Mouse (Mus musculus): ENCODE measurements around the gene Pid1. TPM values are rescaled to one million over a fixed set of nuclear protein-coding genes. Genes with fewer than 3 reads are reported as not detected.

Gene Pid1
- polyA plus RNA-seq, 1 experiment from 2014 or later = 107 TPM

DNA sequence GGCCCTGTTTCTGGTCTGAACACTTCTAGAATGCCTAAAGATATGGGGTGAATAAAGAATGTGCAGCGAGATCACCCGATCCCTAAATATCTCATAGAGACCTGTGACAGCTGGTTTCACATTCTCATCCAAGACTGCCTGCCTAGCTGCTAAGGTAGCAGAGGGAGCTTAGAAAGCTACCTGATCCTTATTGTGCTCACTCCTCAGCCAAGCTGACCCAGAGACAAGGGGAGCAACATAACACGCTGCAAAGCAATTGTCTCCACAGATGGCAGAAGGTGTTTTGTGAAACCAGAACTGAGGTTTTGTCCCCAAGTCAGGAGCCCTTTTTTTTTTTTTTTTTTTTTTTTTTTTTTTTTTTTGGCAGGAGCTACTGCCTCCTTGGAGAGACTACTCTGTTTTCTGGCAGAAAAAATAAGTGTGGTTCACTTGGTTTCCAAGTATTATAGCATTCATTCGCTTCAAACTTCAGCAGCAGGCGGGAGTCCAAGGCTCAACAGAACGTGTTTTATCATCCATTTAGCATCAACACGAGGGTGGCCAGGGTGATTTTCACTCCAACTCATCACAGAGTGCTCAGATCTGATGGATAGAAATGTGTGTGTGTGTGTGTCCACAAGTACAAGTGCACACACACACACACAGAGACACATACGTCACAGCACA lies 22.6 kb upstream of the Pid1 start:
- WGBS = 86% methylated on average over 8 of the region's 8 CpGs
- H3K9me3 ChIP-seq = no peaks in the 10 kb centered on the region
- H3K27me3 ChIP-seq (replicated peaks) = no peaks in the 10 kb centered on the region
- no peak overlapping the region for H3K27ac ChIP-seq
- ATAC-seq (ENCODE audit: low FRiP score, low read depth) = no peak
- no peak overlapping the region for H3K4me2 ChIP-seq (replicated peaks)
- peaks cover 11% of the 10 kb centered on the region for H3K36me3 ChIP-seq
- no peak overlapping the region for H3K9ac ChIP-seq
- no peak overlapping the region for H3K4me3 ChIP-seq
- H3K4me1 ChIP-seq = no peaks in the 10 kb centered on the region

DNA sequence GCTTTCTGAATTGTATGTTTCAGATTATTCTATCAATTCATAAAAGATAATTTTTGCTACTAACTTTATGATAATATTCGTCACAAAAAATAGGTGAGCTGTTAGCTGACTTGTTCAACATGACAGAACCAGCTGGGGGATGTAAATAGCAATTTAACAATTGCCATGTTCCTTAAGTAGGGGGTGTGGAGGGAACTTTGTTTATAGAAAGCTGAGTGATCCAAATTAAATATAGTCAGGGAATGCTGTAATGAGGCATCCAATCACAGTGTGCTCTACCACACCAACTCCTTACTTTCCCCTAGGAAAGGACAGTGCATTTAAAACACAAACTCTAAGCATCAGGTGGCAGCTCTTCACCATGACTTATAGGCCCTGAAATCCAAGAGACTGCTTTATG lies 18.7 kb upstream of the Pid1 start:
- Histone ChIP-seq H3K27me3 (replicated peaks) (no peaks in the 10 kb centered on the region), H3K9me3 (no peaks in the 10 kb centered on the region), H3K4me2 (replicated peaks) (no peak overlapping the region), H3K9ac (no peak overlapping the region), H3K4me3 (no peak overlapping the region), H3K36me3 (peaks cover 17% of the 10 kb centered on the region), H3K4me1 (no peaks in the 10 kb centered on the region), H3K27ac (no peak overlapping the region)
- no peak for ATAC-seq (ENCODE audit: low FRiP score, low read depth)
- 88% methylated on average over 1 of the region's 1 CpGs for WGBS

DNA sequence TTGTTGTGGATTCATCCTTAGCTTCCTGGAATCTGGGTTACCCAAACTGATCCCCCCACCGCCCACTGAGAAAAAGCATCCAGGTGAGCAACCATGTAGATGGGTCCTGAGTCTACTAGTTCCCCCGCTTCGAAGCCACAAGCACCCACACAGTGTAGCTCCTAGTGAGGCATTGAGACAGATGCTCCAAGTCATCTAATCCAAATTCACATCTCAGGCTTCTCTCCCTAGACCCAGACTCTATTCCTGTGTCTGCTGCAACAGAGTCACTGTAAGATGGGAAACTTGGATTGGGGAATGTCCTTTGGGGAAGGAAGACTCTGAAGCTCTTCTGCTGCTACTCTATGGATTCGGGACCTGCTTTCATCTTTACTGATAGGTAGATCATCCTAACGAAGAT lies 18.1 kb upstream of the Pid1 start:
- no peak overlapping the region for H3K27ac ChIP-seq
- peaks cover 17% of the 10 kb centered on the region for H3K36me3 ChIP-seq
- no peak overlapping the region for H3K4me3 ChIP-seq
- no peaks in the 10 kb centered on the region for H3K9me3 ChIP-seq
- 92% methylated on average over 5 of the region's 5 CpGs for WGBS
- H3K4me2 ChIP-seq (replicated peaks) = no peak overlapping the region
- no peak for ATAC-seq (ENCODE audit: low FRiP score, low read depth)
- no peaks in the 10 kb centered on the region for H3K4me1 ChIP-seq
- H3K27me3 ChIP-seq (replicated peaks) = no peaks in the 10 kb centered on the region
- H3K9ac ChIP-seq = no peak overlapping the region

DNA sequence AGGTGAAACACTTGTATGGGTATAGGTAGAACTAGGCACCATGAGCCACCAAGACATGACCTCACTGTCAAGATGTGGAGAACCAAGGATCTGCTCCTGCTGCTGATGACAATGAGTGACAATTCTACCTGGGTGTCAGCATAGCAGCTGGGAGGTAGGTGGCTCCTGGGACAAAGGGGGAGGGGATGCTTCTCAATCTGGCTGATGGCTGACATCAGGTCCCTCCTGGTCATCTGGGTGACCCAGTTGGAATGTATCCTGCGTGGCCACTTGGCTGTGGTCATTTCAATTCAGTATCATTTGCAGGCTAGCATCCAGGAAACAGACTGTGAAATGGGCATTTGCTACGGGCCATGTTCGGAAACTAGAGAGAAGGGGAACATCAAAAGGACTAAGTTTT lies 16.9 kb upstream of the Pid1 start:
- Histone ChIP-seq H3K36me3 (peaks cover 17% of the 10 kb centered on the region), H3K27ac (no peak overlapping the region), H3K9me3 (no peaks in the 10 kb centered on the region), H3K27me3 (replicated peaks) (no peaks in the 10 kb centered on the region), H3K9ac (no peak overlapping the region), H3K4me2 (replicated peaks) (no peak overlapping the region), H3K4me1 (no peaks in the 10 kb centered on the region), H3K4me3 (no peak overlapping the region)
- WGBS = 81% methylated on average over 3 of the region's 3 CpGs
- no peak for ATAC-seq (ENCODE audit: low FRiP score, low read depth)

DNA sequence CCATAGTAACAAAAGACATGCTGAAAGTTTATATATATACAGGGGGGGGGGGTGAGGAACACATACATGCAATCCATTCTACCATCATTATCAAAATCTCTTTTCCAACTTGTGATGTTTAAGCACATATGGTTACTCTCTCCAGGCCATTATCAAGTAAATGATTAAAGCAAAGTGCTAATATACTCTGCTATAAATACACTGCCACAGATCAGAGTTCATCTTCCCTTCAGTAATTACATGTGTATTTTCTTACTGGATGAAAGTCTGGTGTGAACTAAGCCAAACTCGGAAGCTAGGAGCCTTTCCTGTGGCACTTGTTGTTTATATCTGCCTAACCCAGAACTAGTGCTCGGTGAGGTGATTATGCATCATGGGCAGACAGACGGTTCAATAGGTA lies 3.8 kb upstream of the Pid1 start:
- no peak overlapping the region for H3K4me3 ChIP-seq
- no peak overlapping the region for H3K4me2 ChIP-seq (replicated peaks)
- H3K36me3 ChIP-seq = no peaks in the 10 kb centered on the region
- H3K4me1 ChIP-seq = no peaks in the 10 kb centered on the region
- H3K27ac ChIP-seq = no peak overlapping the region
- no peak for ATAC-seq (ENCODE audit: low FRiP score, low read depth)
- 81% methylated on average over 3 of the region's 3 CpGs for WGBS
- no peaks in the 10 kb centered on the region for H3K9me3 ChIP-seq
- H3K9ac ChIP-seq = no peak overlapping the region
- H3K27me3 ChIP-seq (replicated peaks) = no peaks in the 10 kb centered on the region

DNA sequence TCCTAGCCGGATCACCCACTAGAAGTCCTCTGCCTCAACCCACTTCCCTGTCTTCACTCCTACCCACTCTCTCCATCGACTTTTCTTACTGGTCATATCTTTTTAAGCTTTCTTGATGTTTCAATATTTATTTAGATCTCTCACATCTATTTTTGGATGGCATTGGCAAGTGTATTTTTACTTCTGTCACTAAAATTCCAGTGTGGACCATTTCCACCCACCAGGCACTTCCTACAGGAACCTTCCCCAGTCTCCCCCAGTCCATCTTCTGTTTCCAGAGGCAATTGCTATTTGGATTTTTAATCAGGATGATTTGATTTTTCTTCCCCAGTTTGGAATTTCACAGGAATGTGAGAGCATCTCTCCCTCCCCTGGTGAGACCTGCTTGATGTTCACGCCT lies 2.6 kb upstream of the Pid1 start:
- H3K36me3 ChIP-seq = no peaks in the 10 kb centered on the region
- no peaks in the 10 kb centered on the region for H3K9me3 ChIP-seq
- H3K27me3 ChIP-seq (replicated peaks) = no peaks in the 10 kb centered on the region
- H3K4me2 ChIP-seq (replicated peaks) = no peak overlapping the region
- no peak overlapping the region for H3K27ac ChIP-seq
- no peaks in the 10 kb centered on the region for H3K4me1 ChIP-seq
- no peak overlapping the region for H3K9ac ChIP-seq
- no peak for ATAC-seq (ENCODE audit: low FRiP score, low read depth)
- H3K4me3 ChIP-seq = no peak overlapping the region
- 81% methylated on average over 3 of the region's 3 CpGs for WGBS

DNA sequence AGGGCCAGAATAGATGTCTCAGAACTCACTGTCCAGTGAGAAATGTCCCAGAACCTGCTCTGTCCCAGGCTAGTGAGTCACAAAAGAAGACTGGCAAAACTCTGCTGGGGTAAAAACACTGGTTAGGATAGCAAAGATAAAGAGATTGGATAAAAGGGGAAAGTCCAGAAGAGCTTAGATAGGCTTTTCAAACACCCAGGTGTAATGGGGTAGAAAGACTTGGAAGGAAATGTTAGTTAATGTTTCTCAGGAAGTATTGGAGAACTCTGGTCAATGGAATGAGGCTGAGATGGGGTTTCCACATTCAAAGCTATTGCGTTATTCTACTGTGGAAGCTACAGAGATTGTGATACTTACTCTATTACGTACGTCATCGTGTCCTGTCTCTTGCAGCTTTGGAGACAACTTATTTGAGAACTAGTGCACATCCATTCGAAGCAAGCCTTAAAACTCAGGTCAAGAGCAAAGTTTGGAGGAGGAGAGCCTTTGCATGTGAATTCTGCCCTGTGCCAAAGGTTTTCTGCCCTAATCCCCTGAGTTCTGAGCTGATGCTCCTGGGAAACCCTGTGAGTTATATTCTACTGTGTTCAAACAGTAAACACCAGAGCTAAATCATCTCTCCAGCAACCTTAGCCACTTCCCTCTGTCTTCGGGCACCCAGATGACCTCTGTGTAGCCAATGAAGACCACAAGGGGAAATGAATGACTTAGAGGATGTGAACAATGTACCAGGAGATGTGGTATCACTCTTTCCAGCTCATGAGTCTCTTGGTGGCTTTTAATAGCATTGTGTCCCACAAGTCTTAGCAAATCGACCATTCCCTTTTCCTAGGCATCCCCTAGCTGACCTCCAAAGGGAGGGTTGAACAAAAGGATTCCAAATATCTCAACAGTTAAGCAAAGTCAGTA lies 1.0 kb downstream of the Pid1 start:
- 88% methylated on average over 7 of the region's 7 CpGs for WGBS
- Histone ChIP-seq H3K27me3 (replicated peaks) (no peaks in the 10 kb centered on the region), H3K9ac (no peak overlapping the region), H3K9me3 (no peaks in the 10 kb centered on the region), H3K4me2 (replicated peaks) (no peak overlapping the region), H3K27ac (no peak overlapping the region), H3K36me3 (no peaks in the 10 kb centered on the region), H3K4me3 (no peak overlapping the region), H3K4me1 (no peaks in the 10 kb centered on the region)
- no peak for ATAC-seq (ENCODE audit: low FRiP score, low read depth)

DNA sequence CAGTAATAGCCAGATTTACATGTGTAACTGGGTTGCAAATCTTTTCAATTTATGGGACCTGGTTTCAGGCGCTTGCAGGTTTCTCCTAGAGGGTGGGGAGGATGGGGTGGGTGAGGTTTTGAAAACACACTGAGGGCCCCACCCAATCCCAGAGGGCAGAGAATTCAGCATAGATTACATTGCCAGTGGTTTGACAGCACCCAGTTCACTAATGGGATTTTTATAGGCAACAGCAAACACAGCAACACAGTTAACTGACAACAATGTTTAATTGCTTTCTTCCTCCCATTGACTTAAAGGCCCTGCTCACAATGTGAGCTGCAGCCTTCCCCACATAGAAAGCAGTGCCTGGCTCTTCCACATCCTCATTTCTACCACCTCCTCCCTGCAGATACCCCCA lies 1.8 kb downstream of the Pid1 start:
- Histone ChIP-seq H3K36me3 (no peaks in the 10 kb centered on the region), H3K9ac (no peak overlapping the region)
- WGBS = 70% methylated on average over 1 of the region's 1 CpGs

DNA sequence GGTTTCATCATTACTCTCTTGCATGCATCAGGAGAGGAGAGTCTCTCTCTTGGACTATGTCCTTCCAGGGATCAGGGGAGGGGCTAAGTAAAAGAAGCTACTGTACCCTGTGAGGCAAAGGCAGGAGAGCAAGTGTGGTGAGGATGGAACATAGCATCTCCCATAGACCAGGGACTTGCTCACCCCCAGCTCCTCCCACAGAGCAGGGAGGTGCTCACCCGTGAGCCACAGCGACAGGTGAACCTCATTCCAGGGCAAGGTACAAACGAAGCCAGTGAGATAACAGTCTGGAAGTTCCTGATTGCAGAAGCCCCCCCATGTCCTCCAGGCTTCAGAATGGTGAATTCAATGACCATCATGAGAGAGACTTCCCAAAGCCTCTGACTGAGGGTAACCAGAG lies 2.6 kb downstream of the Pid1 start:
- ATAC-seq (ENCODE audit: low FRiP score, low read depth) = no peak
- Histone ChIP-seq H3K9ac (no peak overlapping the region), H3K36me3 (no peaks in the 10 kb centered on the region), H3K27me3 (replicated peaks) (no peaks in the 10 kb centered on the region), H3K4me1 (no peaks in the 10 kb centered on the region), H3K4me2 (replicated peaks) (no peak overlapping the region), H3K27ac (no peak overlapping the region), H3K4me3 (no peak overlapping the region), H3K9me3 (no peaks in the 10 kb centered on the region)
- WGBS = 87% methylated on average over 3 of the region's 3 CpGs

More for the DNA sequence above, 1.8 kb downstream of the Pid1 start:
- H3K9me3 ChIP-seq = no peaks in the 10 kb centered on the region
- no peak overlapping the region for H3K27ac ChIP-seq
- H3K4me1 ChIP-seq = no peaks in the 10 kb centered on the region
- no peak overlapping the region for H3K4me2 ChIP-seq (replicated peaks)
- no peak for ATAC-seq (ENCODE audit: low FRiP score, low read depth)
- no peaks in the 10 kb centered on the region for H3K27me3 ChIP-seq (replicated peaks)
- no peak overlapping the region for H3K4me3 ChIP-seq

DNA sequence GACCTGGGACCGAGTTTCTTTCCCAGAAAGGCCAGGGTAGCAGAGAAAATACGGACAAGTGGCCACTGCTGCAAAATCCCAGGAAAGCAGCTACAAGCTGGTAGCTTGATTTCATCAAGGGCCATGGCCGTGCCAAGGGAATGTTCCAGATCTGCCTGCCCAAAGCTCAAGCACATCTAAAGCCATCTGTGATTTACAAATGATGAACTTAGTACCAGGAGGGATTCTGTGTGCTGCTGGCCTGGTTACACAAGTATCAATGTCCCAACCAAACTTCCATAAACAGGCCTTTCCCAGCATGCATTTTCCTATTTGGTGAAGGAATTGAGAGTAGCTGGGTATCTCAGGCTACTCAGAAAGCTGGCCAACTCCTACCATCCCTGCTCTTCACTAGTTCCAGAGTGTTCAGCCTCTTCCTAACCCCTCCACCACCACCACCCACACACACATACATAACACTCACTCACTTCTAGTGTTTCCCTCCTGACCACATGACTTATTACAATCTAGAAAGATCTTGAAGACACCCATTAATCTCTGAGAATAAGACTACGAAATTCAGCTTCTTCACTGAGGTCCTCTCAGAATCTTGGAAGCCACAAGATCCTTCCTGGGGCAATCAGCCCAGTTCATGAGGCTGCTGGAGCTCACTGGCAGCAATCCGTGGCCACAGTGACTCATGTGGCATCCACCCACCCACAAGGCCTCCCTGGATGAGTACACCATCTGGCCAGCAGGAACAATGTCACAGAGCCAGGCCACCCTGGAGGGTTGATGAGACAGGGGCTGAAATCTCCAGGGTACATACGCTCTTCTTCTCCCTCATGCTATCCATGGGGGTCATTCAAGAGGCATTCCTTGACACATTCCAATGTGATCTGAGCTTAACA lies 4.1 kb downstream of the Pid1 start:
- Histone ChIP-seq H3K9me3 (no peaks in the 10 kb centered on the region), H3K27ac (no peak overlapping the region), H3K4me2 (replicated peaks) (no peak overlapping the region), H3K4me3 (no peak overlapping the region), H3K36me3 (no peaks in the 10 kb centered on the region), H3K4me1 (no peaks in the 10 kb centered on the region), H3K9ac (no peak overlapping the region), H3K27me3 (replicated peaks) (no peaks in the 10 kb centered on the region)
- ATAC-seq (ENCODE audit: low FRiP score, low read depth) = no peak
- WGBS = 83% methylated on average over 6 of the region's 6 CpGs

DNA sequence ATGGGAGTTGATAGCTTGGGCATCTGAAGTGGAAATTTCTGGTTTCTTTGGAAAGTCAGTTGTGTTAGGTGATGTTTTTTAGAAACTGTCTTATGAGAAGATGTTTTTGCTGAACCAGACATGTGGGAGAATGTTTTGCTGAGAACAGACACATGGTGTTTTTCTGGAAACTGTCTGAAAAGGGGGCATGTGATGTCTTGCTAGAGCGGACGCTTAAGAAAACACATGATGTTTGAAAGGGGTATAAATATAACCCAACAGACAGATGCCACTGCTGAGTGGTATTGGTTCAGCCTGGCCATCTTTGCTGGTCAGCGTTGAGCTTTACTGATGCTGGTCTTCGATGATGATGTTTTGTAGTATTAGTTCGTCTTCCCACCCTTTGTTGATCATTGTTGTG lies 6.8 kb downstream of the Pid1 start:
- WGBS = 85% methylated on average over 5 of the region's 5 CpGs
- no peak overlapping the region for H3K27ac ChIP-seq
- H3K9me3 ChIP-seq = no peaks in the 10 kb centered on the region
- H3K4me1 ChIP-seq = no peaks in the 10 kb centered on the region
- no peak overlapping the region for H3K4me3 ChIP-seq
- H3K27me3 ChIP-seq (replicated peaks) = no peaks in the 10 kb centered on the region
- H3K9ac ChIP-seq = no peak overlapping the region
- no peak overlapping the region for H3K4me2 ChIP-seq (replicated peaks)
- ATAC-seq (ENCODE audit: low FRiP score, low read depth) = no peak
- no peaks in the 10 kb centered on the region for H3K36me3 ChIP-seq

DNA sequence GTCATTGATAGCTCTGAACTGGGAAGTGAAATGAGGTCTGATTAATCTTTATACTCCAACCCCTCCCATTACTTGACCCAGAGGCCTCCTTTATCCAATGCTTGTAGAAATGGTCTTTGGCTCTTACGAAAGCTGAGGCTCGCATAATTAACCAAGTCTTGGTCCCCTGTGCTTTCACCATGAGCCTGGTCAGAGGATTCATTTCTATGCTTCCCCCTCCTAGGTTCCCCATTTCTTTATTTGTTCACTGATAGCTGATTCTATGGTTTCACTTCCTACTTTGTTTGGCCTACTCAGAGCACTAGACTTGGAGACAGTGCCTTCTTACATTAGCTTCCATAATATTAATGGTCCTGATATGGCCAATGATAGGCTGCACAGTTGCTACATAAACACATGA lies 13.7 kb downstream of the Pid1 start:
- no peaks in the 10 kb centered on the region for H3K36me3 ChIP-seq
- no peak overlapping the region for H3K4me3 ChIP-seq
- H3K27ac ChIP-seq = no peak overlapping the region
- H3K4me1 ChIP-seq = no peaks in the 10 kb centered on the region
- H3K9ac ChIP-seq = no peak overlapping the region
- no peaks in the 10 kb centered on the region for H3K9me3 ChIP-seq
- WGBS = 91% methylated on average over 2 of the region's 2 CpGs
- H3K27me3 ChIP-seq (replicated peaks) = no peaks in the 10 kb centered on the region
- ATAC-seq (ENCODE audit: low FRiP score, low read depth) = no peak
- H3K4me2 ChIP-seq (replicated peaks) = no peak overlapping the region
